Mouse (Mus musculus) stomach, postnatal 0 days (tissue): ENCODE measurements at regions not wholly inside any gene's neighbourhood (a gene's known extent, or its start where the extent isn't known, plus 50 kb on each side); places are given as distances from the start of the nearest gene placed in this dataset.

Experiments
- ATAC-seq: fragments of 200-750 bp; cut with Nextera tagmentation; 2 replicates; pipeline ENCODE4 v1.8.0; 2017; ENCODE audit not compliant: low FRiP score, low TSS enrichment
- DNase-seq: peaks from one replicate; pipeline ENCODE4 v3.0.0-alpha.2; 2016; ENCODE audit warnings: low spot score
- H3K27ac ChIP-seq: fragments of 300-500 bp; sonication (generic); replicated peaks from 2 replicates; pipeline ENCODE4 v1.5.1; 2014; ENCODE audit warnings: mild to moderate bottlenecking, control low read depth
- H3K27me3 ChIP-seq: fragments of 300-500 bp; sonication (generic); 2 replicates; pipeline ENCODE4 v1.6.1; 2014; ENCODE audit warnings: low read length; ENCODE audit not compliant: control insufficient read depth, insufficient read depth
- H3K36me3 ChIP-seq: fragments of 300-500 bp; sonication (generic); 2 replicates; pipeline ENCODE4 v1.6.1; 2014; ENCODE audit warnings: low read length, mixed read lengths; ENCODE audit not compliant: control insufficient read depth, insufficient read depth
- H3K4me1 ChIP-seq: fragments of 300-500 bp; sonication (generic); replicated peaks from 2 replicates; pipeline ENCODE4 v1.6.1; 2014; ENCODE audit warnings: antibody characterized with exemption; ENCODE audit not compliant: control insufficient read depth, insufficient read depth
- H3K4me2 ChIP-seq: fragments of 300-500 bp; sonication (generic); replicated peaks from 2 replicates; pipeline ENCODE4 v1.6.1; 2014; ENCODE audit warnings: low read depth, mild to moderate bottlenecking, control low read depth, moderate library complexity
- H3K4me3 ChIP-seq: fragments of 300-500 bp; sonication (generic); 2 replicates; pipeline ENCODE4 v1.5.1; 2014; ENCODE audit warnings: low read depth, low read length, control low read depth
- H3K9ac ChIP-seq: fragments of 300-500 bp; sonication (generic); 2 replicates; pipeline ENCODE4 v1.6.1; 2014; ENCODE audit warnings: mild to moderate bottlenecking, low read length, control low read depth, mixed read lengths
- H3K9me3 ChIP-seq: fragments of 300-500 bp; sonication (generic); 2 replicates; pipeline ENCODE4 v1.6.1; 2016; ENCODE audit warnings: low read length; ENCODE audit not compliant: control insufficient read depth
- CTCF ChIP-seq: IDR thresholded peaks from 2 replicates; pipeline ENCODE4 v1.5.1; 2016; ENCODE audit warnings: antibody characterized with exemption, low read depth, mild to moderate bottlenecking, moderate library complexity
- EP300 ChIP-seq: optimal IDR thresholded peaks from 2 replicates; pipeline ENCODE3; 2016; ENCODE audit warnings: antibody characterized with exemption
- WGBS: fragments of 180-500 bp; shearing (Covaris S2); extraction: QIAGEN DNeasy Blood & Tissue Kit; methylation state at CpG from one replicate; pipeline ENCODE4 v1.1.7; 2014; 5-methylcytosine and 5-hydroxymethylcytosine counted together

GRCm38 (mm10) chr11:82588744-82589143 is 175.4 kb downstream of the Cct6b start:
- no peaks in the 10 kb centered on the region for H3K27me3 ChIP-seq
- DNase-seq (no peak), ATAC-seq (no peak)
- no peaks in the 10 kb centered on the region for H3K9me3 ChIP-seq
- no peak overlapping the region for H3K4me3 ChIP-seq
- H3K9ac ChIP-seq: no peak overlapping the region
- WGBS: 83% methylated on average over 5 of the region's 5 CpGs
- no peak overlapping the region for H3K27ac ChIP-seq
- no peaks in the 10 kb centered on the region for H3K4me1 ChIP-seq
- H3K4me2 ChIP-seq: no peak overlapping the region
- no peak for TF ChIP-seq EP300
- no peak for TF ChIP-seq CTCF
- no peaks in the 10 kb centered on the region for H3K36me3 ChIP-seq

- no peaks in the 10 kb centered on the region for H3K9me3 ChIP-seq
- no peak overlapping the region for H3K27ac ChIP-seq
- no peak overlapping the region for H3K4me3 ChIP-seq
- H3K36me3 ChIP-seq: no peaks in the 10 kb centered on the region
- H3K27me3 ChIP-seq: no peaks in the 10 kb centered on the region
- no peaks in the 10 kb centered on the region for H3K4me1 ChIP-seq
- 19% methylated on average over 7 of the region's 7 CpGs for WGBS
- TF ChIP-seq EP300 (no peak), CTCF (no peak)
- no peak overlapping the region for H3K9ac ChIP-seq
- H3K4me2 ChIP-seq: no peak overlapping the region
- DNase-seq (no peak), ATAC-seq (no peak)
These were observed 184.2 kb downstream of the Cct6b start for GRCm38 (mm10) chr11:82579841-82580415.

GRCm38 (mm10) chr11:82576019-82576418 is 187.3 kb downstream of the Tmem132e start:
- H3K27me3 ChIP-seq: no peaks in the 10 kb centered on the region
- H3K4me2 ChIP-seq: no peak overlapping the region
- 57% methylated on average over 3 of the region's 3 CpGs for WGBS
- no peaks in the 10 kb centered on the region for H3K4me1 ChIP-seq
- no peak overlapping the region for H3K4me3 ChIP-seq
- TF ChIP-seq CTCF (no peak), EP300 (no peak)
- no peak for DNase-seq
- ATAC-seq: no peak
- H3K9ac ChIP-seq: no peak overlapping the region
- H3K36me3 ChIP-seq: no peaks in the 10 kb centered on the region
- H3K27ac ChIP-seq: no peak overlapping the region
- no peaks in the 10 kb centered on the region for H3K9me3 ChIP-seq

GRCm38 (mm10) chr11:82573126-82573525 is 184.4 kb downstream of the Tmem132e start:
- H3K4me1 ChIP-seq: no peaks in the 10 kb centered on the region
- H3K36me3 ChIP-seq: no peaks in the 10 kb centered on the region
- 75% methylated on average over 4 of the region's 4 CpGs for WGBS
- TF ChIP-seq EP300: no peak
- TF ChIP-seq CTCF: no peak
- DNase-seq: no peak
- no peaks in the 10 kb centered on the region for H3K27me3 ChIP-seq
- no peak overlapping the region for H3K27ac ChIP-seq
- no peak overlapping the region for H3K9ac ChIP-seq
- H3K9me3 ChIP-seq: no peaks in the 10 kb centered on the region
- no peak for ATAC-seq
- no peak overlapping the region for H3K4me3 ChIP-seq
- H3K4me2 ChIP-seq: no peak overlapping the region

- DNase-seq (no peak), ATAC-seq (no peak)
- no peaks in the 10 kb centered on the region for H3K27me3 ChIP-seq
- H3K4me3 ChIP-seq: no peak overlapping the region
- no peaks in the 10 kb centered on the region for H3K4me1 ChIP-seq
- H3K27ac ChIP-seq: no peak overlapping the region
- no peak overlapping the region for H3K4me2 ChIP-seq
- H3K9ac ChIP-seq: no peak overlapping the region
- H3K36me3 ChIP-seq: no peaks in the 10 kb centered on the region
- WGBS: 14% methylated on average over 5 of the region's 5 CpGs
- TF ChIP-seq EP300 (no peak), CTCF (peak; percentile 53)
- no peaks in the 10 kb centered on the region for H3K9me3 ChIP-seq
These were observed 182.8 kb downstream of the Tmem132e start for GRCm38 (mm10) chr11:82571525-82571924.

- ATAC-seq (no peak), DNase-seq (no peak)
- no peaks in the 10 kb centered on the region for H3K36me3 ChIP-seq
- H3K4me1 ChIP-seq: no peaks in the 10 kb centered on the region
- no peak overlapping the region for H3K4me2 ChIP-seq
- no peaks in the 10 kb centered on the region for H3K27me3 ChIP-seq
- no peak overlapping the region for H3K4me3 ChIP-seq
- TF ChIP-seq EP300: no peak
- no peak for TF ChIP-seq CTCF
- H3K27ac ChIP-seq: no peak overlapping the region
- no peak overlapping the region for H3K9ac ChIP-seq
- no peaks in the 10 kb centered on the region for H3K9me3 ChIP-seq
These were observed 181.1 kb downstream of the Tmem132e start for GRCm38 (mm10) chr11:82569819-82570218.
